Mouse (Mus musculus) left cerebral cortex, postnatal 4 days (tissue): ENCODE results near the gene Exoc7. TPM values are rescaled to one million over a fixed set of nuclear protein-coding genes. Genes with fewer than 3 reads are reported as not detected.

ENCODE experiments used
- DNase-seq: peaks from one replicate; pipeline ENCODE4 v3.0.0-alpha.2; 2022
- intact Hi-C: fragments of 180-260 bp; cut with DNase I; formaldehyde crosslinking; loops from one replicate; pipeline ENCODE4 v1.15.1; 2025
- total RNA-seq, 2 experiments: library from RNA; stranded (reverse); gene quantifications; 2 replicates each; pipeline ENCODE4 v1.2.3; 2021

Gene Exoc7
- total RNA-seq, 2 experiments from 2014 or later: 112 to 117 TPM

DNA sequence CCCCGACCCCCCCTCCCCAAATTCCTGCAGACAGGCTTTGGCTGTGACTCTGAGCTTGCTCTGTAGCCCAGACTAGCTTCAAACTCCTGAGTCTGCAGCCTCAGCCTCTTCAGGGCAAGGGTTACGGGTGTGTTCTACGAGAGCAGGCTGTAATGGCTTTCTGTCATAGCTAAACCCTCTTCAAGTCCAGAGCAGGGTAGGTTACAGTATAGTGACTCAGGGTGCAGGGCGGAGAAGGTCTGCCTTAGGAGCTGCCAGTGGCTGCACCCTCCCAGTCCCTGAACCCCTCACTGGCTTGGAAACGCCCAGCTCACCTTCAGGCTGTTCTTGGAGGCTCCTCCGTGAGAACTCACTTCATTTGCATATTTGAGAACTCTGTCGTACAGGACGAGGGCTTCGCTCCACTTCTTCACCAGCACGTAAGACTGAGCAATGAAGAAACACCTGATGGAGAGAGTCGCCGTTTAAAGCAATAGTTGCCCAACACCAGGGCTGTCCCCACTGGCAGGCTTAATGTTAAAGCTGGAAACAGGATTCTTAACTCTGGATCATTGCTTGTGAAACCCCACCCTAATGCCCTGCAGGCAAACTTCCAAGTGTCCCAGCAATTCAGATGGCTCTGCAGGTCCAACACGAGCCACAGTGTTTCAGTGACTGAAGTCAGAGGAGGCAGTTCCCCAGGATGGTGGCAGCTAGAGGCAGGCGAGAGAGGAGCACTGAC is 59.4 kb downstream of the Exoc7 start:
- DNase-seq: no peak
- intact Hi-C loops: no loop called here

DNA sequence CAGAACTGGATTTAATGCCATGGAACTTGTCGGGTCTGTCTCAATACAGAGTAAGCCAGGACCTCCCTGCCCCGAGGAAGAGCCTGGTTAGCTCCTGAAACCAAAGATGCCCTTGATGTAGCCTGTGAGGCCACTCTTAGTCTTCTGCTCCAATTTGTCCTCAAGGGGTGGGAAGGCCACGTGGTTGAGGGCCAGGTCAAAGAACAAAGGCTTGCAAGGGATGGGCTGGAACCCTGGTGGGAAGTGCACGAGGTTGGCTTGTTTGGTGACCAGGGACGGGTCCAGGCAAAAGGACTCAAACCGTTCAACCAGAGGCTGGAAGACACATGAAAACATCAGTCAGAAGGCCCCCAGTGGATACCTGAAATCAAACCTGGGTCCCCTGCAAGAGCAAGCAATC is 61.4 kb downstream of the Exoc7 start:
- no peak for DNase-seq
- intact Hi-C loops: no loop called here

DNA sequence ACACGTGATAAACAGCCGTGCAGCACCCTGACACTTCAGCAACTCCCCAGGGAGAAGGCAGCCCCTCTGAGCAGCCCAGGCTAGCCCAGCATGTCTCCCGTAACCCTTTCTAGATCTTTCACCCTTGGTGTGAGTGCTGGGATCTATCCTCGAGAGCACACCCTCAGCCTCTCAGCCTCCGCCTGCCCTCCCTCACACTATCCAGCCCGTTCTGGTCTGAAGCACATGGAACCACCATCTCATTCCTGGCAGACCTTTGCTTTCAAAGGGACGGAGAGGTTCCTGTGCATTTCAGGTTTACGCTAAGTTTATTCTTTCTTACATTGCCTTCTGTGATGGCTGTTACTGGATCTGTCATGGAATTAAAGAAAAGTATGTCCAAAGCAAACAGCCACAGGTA is 62.5 kb downstream of the Exoc7 start:
- intact Hi-C loops: no loop called here
- DNase-seq: no peak

DNA sequence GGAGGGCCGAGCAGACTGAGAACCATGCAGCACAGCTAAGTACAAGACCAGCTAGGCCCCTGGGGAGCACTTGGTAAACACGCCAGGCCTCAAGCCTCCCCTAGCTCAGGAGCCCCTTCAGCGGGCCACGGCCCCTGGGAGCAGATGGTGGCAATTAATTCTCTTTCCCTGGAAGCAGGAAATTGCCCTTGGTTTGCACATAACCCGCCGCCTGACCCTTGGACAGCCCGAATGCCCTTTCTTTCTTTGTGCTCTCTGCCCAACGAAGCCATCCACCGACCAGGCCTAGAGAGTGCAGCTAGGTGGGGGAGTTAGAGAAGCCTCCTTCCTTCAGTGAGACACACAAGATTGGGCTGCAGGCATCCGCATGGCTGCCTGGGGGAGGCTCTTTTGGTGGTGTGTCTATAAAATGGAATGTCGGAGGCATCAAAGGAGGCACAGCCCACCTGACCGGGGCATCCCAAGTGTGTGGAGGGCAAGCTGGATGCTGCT is 65.2 kb downstream of the Exoc7 start:
- intact Hi-C loops: no loop called here
- no peak for DNase-seq

DNA sequence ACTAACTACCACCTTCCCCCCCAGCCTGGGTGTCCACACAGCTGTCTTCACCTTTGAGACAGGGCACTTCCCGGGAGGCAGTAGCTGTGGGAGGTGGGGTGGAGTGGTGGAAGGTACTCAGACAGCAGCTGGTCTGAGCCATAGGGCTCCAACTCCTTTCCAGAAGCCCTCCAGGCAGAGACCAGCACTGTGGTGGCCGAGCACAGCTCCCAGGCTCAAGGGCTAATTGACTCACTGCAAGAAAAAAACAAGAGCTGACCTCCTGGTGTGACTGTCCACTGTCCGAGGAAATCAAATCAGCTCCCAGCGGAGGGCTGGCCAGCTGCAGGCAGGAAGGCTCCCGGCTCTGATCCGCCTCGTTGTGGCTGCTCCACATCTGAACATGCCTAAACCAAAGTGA is 67.2 kb downstream of the Exoc7 start:
- intact Hi-C loops: no loop called here
- no peak for DNase-seq

Other genes starting within 250 kb of the Exoc7 start
- 1 to 10 TPM in 1 of 2 experiments, under 1 TPM in 1; 0.56 to 1.2 TPM for gene Unc13d, start 229.3 kb downstream of the Exoc7 start, total RNA-seq
- 100 to 1,000 TPM; 171 to 176 TPM for gene Wbp2, start 220.2 kb downstream of the Exoc7 start, total RNA-seq
- gene Trim47, start 180.0 kb downstream of the Exoc7 start, total RNA-seq: 1 to 10 TPM; 9.2 to 9.3 TPM
- 1 to 10 TPM; 4.9 to 5.2 TPM for gene Trim65, start 176.1 kb downstream of the Exoc7 start, total RNA-seq
- gene Mrpl38, start 168.4 kb downstream of the Exoc7 start, total RNA-seq: 10 to 100 TPM; 52.2 to 54.0 TPM
- 100 to 1,000 TPM; 126 to 130 TPM for gene Fbf1, start 139.1 kb downstream of the Exoc7 start, total RNA-seq
- 10 to 100 TPM; 39.5 to 39.9 TPM for gene Ten1, start 108.4 kb downstream of the Exoc7 start, total RNA-seq
- gene Acox1, start 108.2 kb downstream of the Exoc7 start, total RNA-seq: 10 to 100 TPM; 96.3 to 98.3 TPM
- gene Evpl, start 69.2 kb downstream of the Exoc7 start, total RNA-seq: under 1 TPM; 0.66 to 0.85 TPM
- 10 to 100 TPM; 53.2 to 57.1 TPM for gene Srp68, start 33.0 kb downstream of the Exoc7 start, total RNA-seq
- gene Galr2, start 26.3 kb downstream of the Exoc7 start, total RNA-seq: under 1 TPM; 0.18 to 0.20 TPM
- gene Foxj1, start 28.2 kb upstream of the Exoc7 start, total RNA-seq: 1 to 10 TPM; 6.6 to 9.3 TPM
- 100 to 1,000 TPM; 187 to 192 TPM for gene Rnf157, start 105.8 kb upstream of the Exoc7 start, total RNA-seq
- gene Ubald2, start 126.9 kb upstream of the Exoc7 start, total RNA-seq: 10 to 100 TPM; 43.3 to 45.8 TPM
- gene Qrich2, start 159.0 kb upstream of the Exoc7 start, total RNA-seq: under 1 TPM in 1 of 2 experiments, not detected in 1; 0.08 TPM
- 100 to 1,000 TPM; 107 TPM for gene Prpsap1, start 187.0 kb upstream of the Exoc7 start, total RNA-seq
- gene Sphk1, start 223.7 kb upstream of the Exoc7 start, total RNA-seq: 1 to 10 TPM; 4.8 to 6.7 TPM